Mouse (Mus musculus) urinary bladder, postnatal 10 days (tissue): Measurements from ENCODE around the gene Dalrd3.

Experiments
- DNase-seq: peaks from one replicate; pipeline ENCODE4 v3.0.0; 2022; ENCODE audit warnings: low spot score

Gene Dalrd3

GRCm38 (mm10) chr9:108569381-108570206 lies at the start of gene Dalrd3:
Dalrd3 (plus strand) TSS chr9:108569886.
- DNase-seq, result peak; percentile 71

GRCm38 (mm10) chr9:108521604-108522003 lies 48.1 kb upstream of the Dalrd3 start:
- no peak for DNase-seq

GRCm38 (mm10) chr9:108523341-108523740 lies 46.3 kb upstream of the Dalrd3 start:
- no peak for DNase-seq

- no peak for DNase-seq
Observed at GRCm38 (mm10) chr9:108525400-108525799, 44.3 kb upstream of the Dalrd3 start.

DNA sequence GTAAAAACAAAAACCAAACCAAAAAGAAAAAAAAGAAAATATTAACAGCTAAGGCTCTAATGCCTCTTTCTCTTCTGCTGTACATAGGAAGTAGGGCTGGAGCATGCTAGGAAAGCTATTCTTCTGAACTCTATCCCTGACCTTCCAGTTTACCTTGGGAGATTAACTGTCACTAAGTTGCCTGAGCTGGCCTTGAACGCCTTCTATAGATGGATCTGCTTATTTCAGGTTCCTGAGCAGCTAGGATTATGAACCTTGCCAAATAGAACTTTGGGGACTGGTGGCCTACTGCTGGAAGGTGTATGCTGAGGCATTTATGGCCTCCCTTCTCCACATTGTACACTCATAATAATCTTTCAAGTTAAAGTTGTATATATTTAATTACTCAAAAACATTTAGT lies 38.7 kb upstream of the Dalrd3 start:
- DNase-seq, result no peak

GRCm38 (mm10) chr9:108531496-108531895 lies 38.2 kb upstream of the Dalrd3 start:
- no peak for DNase-seq

GRCm38 (mm10) chr9:108540846-108541245 lies 28.8 kb upstream of the Dalrd3 start:
- no peak for DNase-seq

DNA sequence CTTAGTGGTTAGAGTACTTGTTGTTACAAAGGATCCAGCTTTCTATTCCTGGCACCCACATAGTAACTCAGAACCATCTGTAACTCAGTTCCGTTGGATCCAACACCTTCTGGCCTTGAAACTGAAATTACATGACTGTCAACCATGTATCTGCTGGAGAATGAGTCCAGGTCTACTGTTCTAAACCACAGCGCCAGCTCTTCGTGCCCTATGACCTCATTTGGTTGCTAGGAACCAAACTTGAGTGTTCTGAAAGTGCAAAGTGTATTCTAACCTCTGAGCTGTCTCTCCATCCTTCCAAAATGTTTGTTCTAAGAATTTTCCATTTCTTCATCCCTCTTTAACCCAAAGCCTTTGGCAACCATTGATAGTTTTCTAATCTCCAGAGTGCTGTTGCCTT lies 23.7 kb upstream of the Dalrd3 start:
- no peak for DNase-seq

- no peak for DNase-seq
Observed at GRCm38 (mm10) chr9:108546875-108547274, 22.8 kb upstream of the Dalrd3 start.

DNA sequence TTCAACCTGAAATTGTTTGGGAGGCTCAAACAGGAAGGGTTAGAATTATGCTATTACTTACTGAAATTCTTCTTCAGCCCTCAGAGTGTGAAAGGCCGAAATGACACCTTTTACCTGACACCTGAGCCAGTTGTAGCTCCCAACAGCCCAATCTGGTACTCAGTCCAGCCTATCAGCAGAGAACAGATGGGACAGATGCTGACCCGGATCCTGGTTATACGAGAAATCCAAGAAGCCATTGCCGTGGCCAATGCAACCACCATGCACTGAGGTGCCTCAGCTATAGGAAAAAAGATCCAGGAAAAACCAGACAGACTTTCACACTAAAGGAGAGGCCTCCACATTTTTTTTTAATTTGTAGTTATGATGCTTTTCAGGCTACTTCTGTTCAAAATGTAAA lies 10.5 kb upstream of the Dalrd3 start:
- no peak for DNase-seq

- DNase-seq, result peak; percentile 80
Observed at GRCm38 (mm10) chr9:108560227-108560841, 9.4 kb upstream of the Dalrd3 start, which contains the start of gene Impdh2. Impdh2 (plus strand) TSS chr9:108560286.

GRCm38 (mm10) chr9:108563671-108564070 lies 6.0 kb upstream of the Dalrd3 start:
- no peak for DNase-seq

DNA sequence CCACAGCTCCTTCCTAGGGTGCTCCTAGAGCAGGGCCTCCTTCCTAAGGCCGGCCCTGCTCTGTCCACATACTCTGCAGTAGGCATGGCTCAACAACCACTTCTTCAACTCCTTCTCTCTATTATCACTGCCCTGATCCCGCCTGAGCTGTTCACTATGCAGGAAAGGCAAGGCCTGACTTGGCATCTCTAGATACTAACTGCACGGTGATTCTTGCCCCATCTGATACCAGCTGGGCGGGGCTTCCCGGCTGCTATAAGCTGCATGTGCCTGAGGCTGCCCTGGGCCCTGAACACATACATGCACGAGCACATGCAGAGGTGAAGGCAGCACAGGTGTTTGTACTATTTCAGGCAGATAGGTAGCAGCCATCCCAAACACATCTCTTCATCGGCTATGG lies 5.6 kb upstream of the Dalrd3 start:
- no peak for DNase-seq

DNA sequence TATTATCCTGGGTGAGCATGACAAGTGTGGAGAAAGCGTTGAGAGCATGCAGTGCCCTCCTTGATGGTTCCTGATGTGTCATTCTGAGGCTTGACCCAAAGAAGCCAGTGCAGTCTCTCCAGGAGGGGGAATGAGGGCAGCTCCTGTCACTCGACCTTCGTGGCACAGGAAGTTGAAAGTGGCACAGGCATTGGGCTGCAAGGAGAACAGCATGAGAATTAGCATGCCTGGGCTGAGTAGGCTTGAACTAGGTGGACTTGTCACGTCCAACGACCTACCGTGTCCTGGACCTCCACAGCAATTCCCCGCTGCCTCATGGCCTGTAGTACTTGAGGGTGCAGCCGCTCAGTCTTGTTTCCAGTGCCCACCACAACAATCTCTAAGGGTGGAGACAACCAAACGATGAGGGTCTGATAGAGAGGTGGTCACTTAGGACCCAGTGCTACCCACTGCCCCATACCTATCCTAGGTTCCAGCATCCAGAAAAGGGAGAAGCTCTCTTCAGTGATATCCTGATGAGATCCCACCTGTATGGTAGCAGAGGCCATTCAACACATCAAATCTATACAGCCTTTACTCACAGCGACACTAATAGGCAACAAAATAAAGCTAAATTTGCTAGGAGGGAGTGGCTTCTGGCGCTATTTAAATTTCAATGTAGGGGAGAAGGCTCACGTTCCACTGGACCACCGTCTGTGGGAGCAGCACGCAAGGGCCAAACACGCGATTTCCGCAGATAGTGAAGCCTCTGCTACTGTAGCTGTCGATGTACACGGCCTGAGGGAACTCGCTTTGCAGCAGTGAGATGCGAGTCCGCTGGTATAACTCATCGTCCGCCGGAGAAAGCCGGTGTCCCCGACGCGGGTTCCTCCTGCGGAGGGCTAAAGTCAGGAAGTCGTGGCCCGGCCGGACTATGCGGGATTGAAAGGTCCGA lies 3.5 kb upstream of the Dalrd3 start:
- DNase-seq, result no peak

- peak; percentile 85 for DNase-seq
Observed at GRCm38 (mm10) chr9:108566815-108567776, 2.6 kb upstream of the Dalrd3 start, which contains the start of gene Ndufaf3. Ndufaf3 (minus strand) TSS chr9:108567434.

- DNase-seq, result no peak
Observed at GRCm38 (mm10) chr9:108567931-108568419, 1.7 kb upstream of the Dalrd3 start.

- DNase-seq, result no peak
Observed at GRCm38 (mm10) chr9:108568511-108568921, 1.2 kb upstream of the Dalrd3 start.

DNA sequence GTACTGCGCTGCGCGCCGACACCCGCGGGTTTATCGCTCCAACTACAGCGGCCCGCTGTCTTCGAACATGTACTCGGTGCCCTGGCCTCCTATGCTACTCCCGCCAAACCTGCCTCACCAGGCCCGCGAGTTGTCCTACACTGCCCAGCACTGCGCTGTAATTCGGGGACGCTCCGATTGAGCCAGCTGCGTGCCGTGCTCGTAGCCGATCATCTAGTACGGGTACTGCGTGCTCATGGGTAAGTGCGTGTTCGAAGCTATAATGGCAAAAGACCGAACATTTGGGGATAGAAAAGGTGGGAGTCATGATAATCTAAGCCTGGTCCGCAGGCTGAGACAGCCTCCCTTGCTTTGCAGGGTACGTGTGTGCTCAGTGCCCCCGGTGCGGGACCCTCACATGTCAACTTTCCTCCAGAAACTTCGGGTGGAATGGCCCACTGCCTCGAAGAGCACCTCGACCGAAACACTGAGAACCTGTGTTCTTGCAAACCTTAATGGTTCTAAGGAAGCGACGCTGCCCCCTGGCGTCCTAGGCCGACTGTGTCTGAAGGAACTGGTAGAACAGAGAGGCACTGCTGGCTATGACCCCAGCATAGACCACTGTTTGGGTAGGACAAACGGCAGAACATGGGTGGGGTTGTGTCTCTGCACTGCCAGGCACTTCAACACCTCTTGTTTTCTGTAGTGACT lies 666 bp downstream of the Dalrd3 start:
- DNase-seq, result peak; percentile 45

- no peak for DNase-seq
Observed at GRCm38 (mm10) chr9:108571401-108571973, 1.8 kb downstream of the Dalrd3 start.

DNA sequence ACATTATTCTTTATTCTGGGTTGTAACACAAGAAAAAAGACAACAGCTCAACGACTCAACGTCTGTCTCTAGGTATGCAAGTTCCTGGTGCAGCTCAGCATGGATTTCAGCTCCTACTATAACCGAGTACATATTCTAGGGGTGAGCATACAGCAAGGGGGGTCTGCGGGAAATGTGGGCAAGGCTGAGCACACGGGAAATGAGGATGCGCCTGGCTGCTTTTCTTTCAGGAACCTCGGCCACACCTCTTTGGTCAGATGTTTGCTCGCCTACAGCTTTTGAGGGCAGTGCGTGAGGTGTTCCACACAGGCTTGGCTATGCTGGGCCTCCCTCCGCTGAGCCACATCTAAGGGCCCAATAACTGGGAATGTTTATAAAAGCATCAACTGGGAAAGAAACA lies 2.6 kb downstream of the Dalrd3 start:
- no peak for DNase-seq
